Mouse (Mus musculus): ENCODE measurements around the gene Slc10a7. TPM values are rescaled to one million over a fixed set of nuclear protein-coding genes. Genes with fewer than 3 reads are reported as not detected.
A peak's percentile ranks its signal among the peaks of the same experiment; 100 is the strongest.

The Slc10a7 gene
- polyA plus RNA-seq, 1 experiment from 2014 or later, result 12.1 TPM

- Histone ChIP-seq H3K9me3 (no peaks in the 10 kb centered on the region), H3K27ac (no peak overlapping the region), H3K4me3 (no peak overlapping the region), H3K36me3 (peaks cover 9% of the 10 kb centered on the region), H3K27me3 (ENCODE audit: insufficient read depth, poor library complexity, severe bottlenecking) (no peaks in the 10 kb centered on the region), H3K4me1 (replicated peaks) (0 out of 2 replicates have a peak, but pooled peaks cover 8% of the 10 kb centered on the region)
- no peak for DNase-seq (ENCODE audit: low spot score)
- WGBS, result 93% methylated on average over 12 of the region's 12 CpGs
Observed at GRCm38 (mm10) chr8:78664306-78664940, 155.3 kb downstream of the Slc10a7 start.

GRCm38 (mm10) chr8:78667399-78667798 lies 158.3 kb downstream of the Slc10a7 start:
- DNase-seq (ENCODE audit: low spot score), result no peak
- H3K9me3 ChIP-seq, result no peaks in the 10 kb centered on the region
- peaks cover 24% of the 10 kb centered on the region; the same call in 1 of the 2 replicates for H3K36me3 ChIP-seq
- H3K27me3 ChIP-seq (ENCODE audit: insufficient read depth, poor library complexity, severe bottlenecking), result no peaks in the 10 kb centered on the region
- H3K27ac ChIP-seq, result no peak overlapping the region
- H3K4me3 ChIP-seq, result no peak overlapping the region
- 0 out of 2 replicates have a peak, but pooled peaks cover 2% of the 10 kb centered on the region for H3K4me1 ChIP-seq (replicated peaks)
- WGBS, result 92% methylated on average over 5 of the region's 5 CpGs

GRCm38 (mm10) chr8:78668206-78668605 lies 159.1 kb downstream of the Slc10a7 start:
- DNase-seq (ENCODE audit: low spot score), result no peak
- Histone ChIP-seq H3K9me3 (no peaks in the 10 kb centered on the region), H3K27ac (no peak overlapping the region), H3K4me1 (replicated peaks) (no peaks in the 10 kb centered on the region), H3K27me3 (ENCODE audit: insufficient read depth, poor library complexity, severe bottlenecking) (no peaks in the 10 kb centered on the region), H3K4me3 (no peak overlapping the region), H3K36me3 (peaks cover 24% of the 10 kb centered on the region; the same call in 1 of the 2 replicates)
- 89% methylated on average over 5 of the region's 5 CpGs for WGBS

GRCm38 (mm10) chr8:78670241-78670640 lies 161.1 kb downstream of the Slc10a7 start:
- no peak overlapping the region for H3K27ac ChIP-seq
- WGBS, result 93% methylated on average over 7 of the region's 7 CpGs
- peaks cover 24% of the 10 kb centered on the region; the same call in 1 of the 2 replicates for H3K36me3 ChIP-seq
- no peak for DNase-seq (ENCODE audit: low spot score)
- H3K9me3 ChIP-seq, result no peaks in the 10 kb centered on the region
- no peaks in the 10 kb centered on the region for H3K4me1 ChIP-seq (replicated peaks)
- H3K4me3 ChIP-seq, result no peak overlapping the region
- H3K27me3 ChIP-seq (ENCODE audit: insufficient read depth, poor library complexity, severe bottlenecking), result no peaks in the 10 kb centered on the region

GRCm38 (mm10) chr8:78678541-78679219 lies 169.5 kb downstream of the Slc10a7 start:
- no peaks in the 10 kb centered on the region for H3K27me3 ChIP-seq (ENCODE audit: insufficient read depth, poor library complexity, severe bottlenecking)
- H3K36me3 ChIP-seq, result peaks cover 17% of the 10 kb centered on the region
- no peak overlapping the region for H3K4me3 ChIP-seq
- H3K27ac ChIP-seq, result no peak overlapping the region
- H3K4me1 ChIP-seq (replicated peaks), result no peaks in the 10 kb centered on the region
- H3K9me3 ChIP-seq, result peaks cover 8% of the 10 kb centered on the region; the same call in 1 of the 2 replicates
- 76% methylated on average over 10 of the region's 10 CpGs for WGBS
- DNase-seq (ENCODE audit: low spot score), result peak; percentile 19

GRCm38 (mm10) chr8:78690795-78691194 lies 181.6 kb downstream of the Slc10a7 start:
- H3K27ac ChIP-seq, result peak overlapping the region; percentile 64
- peak; percentile 27 for DNase-seq (ENCODE audit: low spot score)
- 59% methylated on average over 10 of the region's 10 CpGs for WGBS
- H3K4me3 ChIP-seq, result no peak overlapping the region
- H3K4me1 ChIP-seq (replicated peaks), result peaks cover 18% of the 10 kb centered on the region
- peaks cover 6% of the 10 kb centered on the region; the same call in 1 of the 2 replicates for H3K36me3 ChIP-seq
- H3K9me3 ChIP-seq, result no peaks in the 10 kb centered on the region
- H3K27me3 ChIP-seq (ENCODE audit: insufficient read depth, poor library complexity, severe bottlenecking), result no peaks in the 10 kb centered on the region

- Histone ChIP-seq H3K27ac (no peak overlapping the region), H3K9me3 (0 out of 2 replicates have a peak, but pooled peaks cover 5% of the 10 kb centered on the region), H3K36me3 (peaks cover 47% of the 10 kb centered on the region), H3K4me3 (no peak overlapping the region), H3K27me3 (ENCODE audit: insufficient read depth, poor library complexity, severe bottlenecking) (no peaks in the 10 kb centered on the region), H3K4me1 (replicated peaks) (peaks cover 8% of the 10 kb centered on the region)
- whole genome bisulfite sequencing, result 96% methylated on average over 14 of the region's 14 CpGs
- no peak for DNase-seq (ENCODE audit: low spot score)
Observed at GRCm38 (mm10) chr8:78698331-78698741, 189.2 kb downstream of the Slc10a7 start.

- H3K27ac ChIP-seq, result peak overlapping the region; percentile 63
- WGBS, result 41% methylated on average over 11 of the region's 11 CpGs
- no peaks in the 10 kb centered on the region for H3K27me3 ChIP-seq (ENCODE audit: insufficient read depth, poor library complexity, severe bottlenecking)
- H3K36me3 ChIP-seq, result peaks cover 41% of the 10 kb centered on the region
- no peak overlapping the region for H3K4me3 ChIP-seq
- 0 out of 2 replicates have a peak, but pooled peaks cover 5% of the 10 kb centered on the region for H3K9me3 ChIP-seq
- DNase-seq (ENCODE audit: low spot score), result peak; percentile 24
- H3K4me1 ChIP-seq (replicated peaks), result peaks cover 24% of the 10 kb centered on the region
Observed at GRCm38 (mm10) chr8:78703068-78703820, 194.1 kb downstream of the Slc10a7 start.

- H3K4me1 ChIP-seq (replicated peaks), result peaks cover 24% of the 10 kb centered on the region
- no peak overlapping the region for H3K27ac ChIP-seq
- H3K9me3 ChIP-seq, result 0 out of 2 replicates have a peak, but pooled peaks cover 5% of the 10 kb centered on the region
- H3K36me3 ChIP-seq, result peaks cover 20% of the 10 kb centered on the region
- H3K4me3 ChIP-seq, result no peak overlapping the region
- H3K27me3 ChIP-seq (ENCODE audit: insufficient read depth, poor library complexity, severe bottlenecking), result no peaks in the 10 kb centered on the region
- WGBS, result 64% methylated on average over 9 of the region's 9 CpGs
- DNase-seq (ENCODE audit: low spot score), result no peak
Observed at GRCm38 (mm10) chr8:78705980-78706379, 196.8 kb downstream of the Slc10a7 start.

- DNase-seq (ENCODE audit: low spot score), result no peak
- no peaks in the 10 kb centered on the region for H3K27me3 ChIP-seq (ENCODE audit: insufficient read depth, poor library complexity, severe bottlenecking)
- no peaks in the 10 kb centered on the region for H3K9me3 ChIP-seq
- peaks cover 7% of the 10 kb centered on the region; the same call in 1 of the 2 replicates for H3K4me1 ChIP-seq (replicated peaks)
- H3K36me3 ChIP-seq, result 0 out of 2 replicates have a peak, but pooled peaks cover 5% of the 10 kb centered on the region
- no peak overlapping the region for H3K27ac ChIP-seq
- WGBS, result 80% methylated on average over 11 of the region's 11 CpGs
- H3K4me3 ChIP-seq, result no peak overlapping the region
Observed at GRCm38 (mm10) chr8:78709948-78710644, 200.9 kb downstream of the Slc10a7 start.

- no peak overlapping the region for H3K27ac ChIP-seq
- no peaks in the 10 kb centered on the region for H3K27me3 ChIP-seq (ENCODE audit: insufficient read depth, poor library complexity, severe bottlenecking)
- no peak overlapping the region for H3K4me3 ChIP-seq
- peaks cover 7% of the 10 kb centered on the region; the same call in 1 of the 2 replicates for H3K4me1 ChIP-seq (replicated peaks)
- DNase-seq (ENCODE audit: low spot score), result no peak
- no peaks in the 10 kb centered on the region for H3K9me3 ChIP-seq
- 0 out of 2 replicates have a peak, but pooled peaks cover 5% of the 10 kb centered on the region for H3K36me3 ChIP-seq
- 94% methylated on average over 10 of the region's 10 CpGs for WGBS
Observed at GRCm38 (mm10) chr8:78710961-78711360, 201.8 kb downstream of the Slc10a7 start.

GRCm38 (mm10) chr8:78714880-78715279 lies 205.7 kb downstream of the Slc10a7 start:
- Histone ChIP-seq H3K4me1 (replicated peaks) (peaks cover 9% of the 10 kb centered on the region; the same call in 1 of the 2 replicates), H3K27ac (no peak overlapping the region), H3K9me3 (peaks cover 7% of the 10 kb centered on the region; the same call in 1 of the 2 replicates), H3K4me3 (no peak overlapping the region), H3K27me3 (ENCODE audit: insufficient read depth, poor library complexity, severe bottlenecking) (no peaks in the 10 kb centered on the region), H3K36me3 (peaks cover 20% of the 10 kb centered on the region)
- no peak for DNase-seq (ENCODE audit: low spot score)
- WGBS, result 79% methylated on average over 4 of the region's 4 CpGs

Data from hindbrain, embryonic 10.5 days (tissue).